Mouse (Mus musculus) thymus, adult 2 months (tissue): ENCODE measurements around the gene Arl5c.

Source experiments
- CTCF ChIP-seq: fragments of 200-500 bp; IDR thresholded peaks from 2 replicates; pipeline ENCODE4 v1.5.1; 2012; ENCODE audit warnings: mild to moderate bottlenecking, control low read depth, low read length, moderate library complexity, borderline replicate concordance; ENCODE audit not compliant: control insufficient read depth, poor library complexity, insufficient read depth; ENCODE audit errors: extremely low read depth
- POLR2A ChIP-seq: fragments of 200-500 bp; IDR thresholded peaks from 2 replicates; pipeline ENCODE4 v1.6.1; 2012; ENCODE audit warnings: mild to moderate bottlenecking, low read length, control low read depth, moderate library complexity; ENCODE audit not compliant: control insufficient read depth, poor library complexity, insufficient read depth; ENCODE audit errors: extremely low read depth

DNA sequence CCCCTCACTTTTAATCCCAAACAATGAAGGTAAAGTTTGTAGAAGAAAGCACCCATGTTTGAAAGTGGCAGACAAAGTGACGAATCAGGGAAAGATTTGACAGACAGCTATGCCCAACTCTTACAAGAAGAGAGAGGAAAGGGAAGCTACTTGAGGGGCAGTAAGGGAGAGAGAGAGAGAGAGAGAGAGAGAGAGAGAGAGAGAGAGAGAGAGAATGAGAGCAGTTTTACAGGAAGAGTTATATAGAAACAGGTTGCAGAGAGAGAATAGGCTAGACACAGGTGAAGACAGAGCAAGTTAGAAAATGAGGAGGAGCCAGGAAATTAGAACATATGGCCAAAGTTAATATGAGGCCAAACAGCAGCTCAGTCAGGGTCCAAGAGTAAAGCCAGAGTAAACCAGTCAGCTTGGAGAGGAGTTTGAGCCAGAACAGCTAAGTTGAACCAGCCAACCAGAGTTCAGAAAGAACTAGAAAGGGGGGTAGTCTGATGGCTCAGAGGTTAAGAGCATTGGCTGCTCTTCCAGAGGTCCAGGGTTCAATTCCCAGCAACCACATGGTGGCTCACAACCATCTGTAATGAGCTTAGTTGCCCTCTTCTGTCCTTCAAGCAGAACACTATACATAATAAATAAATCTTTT is 43.5 kb downstream of the Arl5c start:
- TF ChIP-seq CTCF (no peak), POLR2A (no peak)
